Mouse (Mus musculus): ENCODE data around the gene Wwox. TPM values are rescaled to one million over a fixed set of nuclear protein-coding genes. Genes with fewer than 3 reads are reported as not detected.

The Wwox gene
- polyA plus RNA-seq, 1 experiment from 2014 or later, result 6.6 TPM

- H3K36me3 ChIP-seq (ENCODE audit: inconsistent target), result no peaks in the 10 kb centered on the region
- H3K79me2 ChIP-seq (ENCODE audit: inconsistent target), result no peaks in the 10 kb centered on the region
- H3K27ac ChIP-seq, result no peak overlapping the region
- H3K4me3 ChIP-seq (ENCODE audit: inconsistent target), result no peak overlapping the region
- 71% methylated on average over 15 of the region's 15 CpGs for WGBS (ENCODE audit: missing documents)
Observed at GRCm38 (mm10) chr8:114707538-114708138, 268.2 kb downstream of the Wwox start.

GRCm38 (mm10) chr8:114715318-114716070, 276.0 kb downstream of the Wwox start:
- 80% methylated on average over 13 of the region's 13 CpGs for WGBS (ENCODE audit: missing documents)
- H3K4me3 ChIP-seq (ENCODE audit: inconsistent target), result no peak overlapping the region
- H3K27ac ChIP-seq, result no peak overlapping the region
- H3K36me3 ChIP-seq (ENCODE audit: inconsistent target), result no peaks in the 10 kb centered on the region
- no peaks in the 10 kb centered on the region for H3K79me2 ChIP-seq (ENCODE audit: inconsistent target)

DNA sequence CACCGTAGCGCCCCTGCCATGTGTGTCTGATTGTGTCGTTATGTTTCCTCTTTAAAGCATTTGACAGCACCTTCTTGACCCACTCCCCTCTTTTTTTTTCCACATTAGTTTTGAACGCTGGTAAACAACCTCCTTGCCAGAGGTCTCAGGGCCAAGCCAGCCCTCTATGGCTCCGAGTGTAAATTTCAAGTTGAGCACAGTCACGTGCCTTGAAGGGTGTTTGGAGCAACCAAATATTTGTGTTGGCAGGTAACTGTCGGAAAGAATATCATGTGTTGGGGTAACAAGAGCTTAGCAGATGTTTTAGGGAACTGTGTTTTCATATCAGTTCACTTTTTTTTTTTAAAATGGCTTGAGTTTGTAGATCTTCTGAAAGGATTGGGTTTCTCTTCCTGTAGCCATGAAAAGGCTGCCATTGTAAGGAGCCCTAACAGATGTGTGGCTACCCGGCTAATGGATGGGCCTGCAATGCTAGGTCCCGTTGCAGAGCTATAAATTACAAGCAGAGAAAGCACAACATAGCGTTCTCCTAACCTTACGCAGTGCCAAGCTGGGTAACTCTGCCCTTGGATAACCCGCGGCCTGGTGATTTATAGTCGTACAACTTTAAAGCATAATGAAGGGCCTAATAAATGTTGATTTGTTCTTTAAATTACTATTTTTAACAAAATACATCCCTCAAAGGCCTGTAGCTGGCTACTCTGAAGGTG, 277.2 kb downstream of the Wwox start:
- no peaks in the 10 kb centered on the region for H3K36me3 ChIP-seq (ENCODE audit: inconsistent target)
- no peaks in the 10 kb centered on the region for H3K79me2 ChIP-seq (ENCODE audit: inconsistent target)
- H3K4me3 ChIP-seq (ENCODE audit: inconsistent target), result no peak overlapping the region
- WGBS (ENCODE audit: missing documents), result 91% methylated on average over 14 of the region's 14 CpGs
- no peak overlapping the region for H3K27ac ChIP-seq

DNA sequence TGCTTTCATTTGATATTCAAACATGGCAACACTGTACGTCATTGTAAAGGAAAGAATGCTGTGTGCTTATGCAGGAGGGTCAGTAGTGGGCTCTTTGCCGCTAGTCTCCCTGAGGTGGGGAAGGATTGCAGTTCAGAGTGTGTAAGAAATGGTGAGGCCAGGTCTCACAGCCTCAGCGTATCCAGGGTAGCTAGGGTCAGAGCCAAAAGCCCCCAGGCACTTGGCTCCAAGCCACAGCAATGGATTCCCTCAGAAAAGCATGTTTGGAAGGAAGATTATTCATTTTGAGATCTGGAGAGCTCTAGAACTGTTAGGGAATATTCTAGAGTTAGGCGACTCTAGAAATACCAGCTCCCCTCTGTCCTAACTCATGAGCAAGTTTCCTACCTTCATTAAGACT, 279.4 kb downstream of the Wwox start:
- 95% methylated on average over 4 of the region's 4 CpGs for WGBS (ENCODE audit: missing documents)
- Histone ChIP-seq H3K27ac (no peak overlapping the region), H3K79me2 (ENCODE audit: inconsistent target) (no peaks in the 10 kb centered on the region), H3K4me3 (ENCODE audit: inconsistent target) (no peak overlapping the region), H3K36me3 (ENCODE audit: inconsistent target) (no peaks in the 10 kb centered on the region)

GRCm38 (mm10) chr8:114722611-114723010, 283.2 kb downstream of the Wwox start:
- WGBS (ENCODE audit: missing documents), result 48% methylated on average over 5 of the region's 5 CpGs

DNA sequence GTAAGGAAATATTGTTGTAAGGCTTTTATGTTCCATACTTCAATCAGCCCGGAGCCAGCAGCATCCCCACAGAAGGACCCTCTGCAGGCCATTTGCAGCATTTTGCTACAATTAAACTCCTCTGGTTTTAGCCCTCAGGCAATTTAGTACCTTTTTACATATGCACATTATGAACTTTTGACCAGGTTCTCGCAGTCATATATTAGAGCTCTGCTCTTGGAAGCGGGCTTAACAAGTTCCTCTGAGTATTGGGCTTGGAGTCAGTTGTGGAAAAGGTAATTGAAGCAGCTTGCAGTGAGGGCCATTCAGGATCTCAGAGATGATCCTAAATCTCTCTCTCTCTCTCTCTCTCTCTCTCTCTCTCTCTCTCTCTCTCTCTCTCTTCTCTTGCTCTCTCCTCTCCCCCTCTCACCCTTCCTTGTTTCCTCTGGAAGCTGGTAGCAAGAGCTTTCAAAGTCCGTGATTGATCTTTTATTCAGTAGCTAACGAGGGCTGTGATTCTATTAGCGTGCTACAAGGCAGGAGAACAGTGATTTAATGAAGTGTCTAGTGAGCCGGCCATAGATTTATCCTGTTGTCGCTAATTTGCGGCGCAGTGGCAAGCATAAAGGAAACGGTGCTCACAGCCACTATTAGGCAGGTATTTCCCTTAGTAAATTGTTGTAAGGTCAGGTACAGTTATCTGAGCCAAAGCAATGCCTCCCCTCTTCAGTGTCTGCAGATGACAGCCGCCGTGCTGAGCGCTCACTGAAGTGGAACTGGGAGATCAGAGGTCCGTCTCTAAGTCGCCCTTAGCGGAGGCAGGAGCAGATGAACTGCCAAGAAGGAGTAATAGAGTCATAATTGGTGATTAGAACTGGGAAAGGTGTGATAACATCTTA, 292.0 kb downstream of the Wwox start:
- no peak overlapping the region for H3K4me3 ChIP-seq (ENCODE audit: inconsistent target)
- H3K79me2 ChIP-seq (ENCODE audit: inconsistent target), result no peaks in the 10 kb centered on the region
- H3K27ac ChIP-seq, result no peak overlapping the region
- 90% methylated on average over 17 of the region's 17 CpGs for WGBS (ENCODE audit: missing documents)
- no peaks in the 10 kb centered on the region for H3K36me3 ChIP-seq (ENCODE audit: inconsistent target)

More at GRCm38 (mm10) chr8:114722611-114723010, 283.2 kb downstream of the Wwox start:
- H3K36me3 ChIP-seq (ENCODE audit: inconsistent target), result no peaks in the 10 kb centered on the region
- H3K27ac ChIP-seq, result no peak overlapping the region
- H3K79me2 ChIP-seq (ENCODE audit: inconsistent target), result no peaks in the 10 kb centered on the region
- no peak overlapping the region for H3K4me3 ChIP-seq (ENCODE audit: inconsistent target)

GRCm38 (mm10) chr8:114743185-114743915, 303.9 kb downstream of the Wwox start:
- Histone ChIP-seq H3K27ac (no peak overlapping the region), H3K36me3 (ENCODE audit: inconsistent target) (no peaks in the 10 kb centered on the region), H3K4me3 (ENCODE audit: inconsistent target) (no peak overlapping the region), H3K79me2 (ENCODE audit: inconsistent target) (no peaks in the 10 kb centered on the region)
- 10% methylated on average over 12 of the region's 12 CpGs for WGBS (ENCODE audit: missing documents)

GRCm38 (mm10) chr8:114746373-114746772, 306.9 kb downstream of the Wwox start:
- Histone ChIP-seq H3K4me3 (ENCODE audit: inconsistent target) (no peak overlapping the region), H3K79me2 (ENCODE audit: inconsistent target) (no peaks in the 10 kb centered on the region), H3K36me3 (ENCODE audit: inconsistent target) (no peaks in the 10 kb centered on the region), H3K27ac (no peak overlapping the region)
- 86% methylated on average over 2 of the region's 2 CpGs for WGBS (ENCODE audit: missing documents)

DNA sequence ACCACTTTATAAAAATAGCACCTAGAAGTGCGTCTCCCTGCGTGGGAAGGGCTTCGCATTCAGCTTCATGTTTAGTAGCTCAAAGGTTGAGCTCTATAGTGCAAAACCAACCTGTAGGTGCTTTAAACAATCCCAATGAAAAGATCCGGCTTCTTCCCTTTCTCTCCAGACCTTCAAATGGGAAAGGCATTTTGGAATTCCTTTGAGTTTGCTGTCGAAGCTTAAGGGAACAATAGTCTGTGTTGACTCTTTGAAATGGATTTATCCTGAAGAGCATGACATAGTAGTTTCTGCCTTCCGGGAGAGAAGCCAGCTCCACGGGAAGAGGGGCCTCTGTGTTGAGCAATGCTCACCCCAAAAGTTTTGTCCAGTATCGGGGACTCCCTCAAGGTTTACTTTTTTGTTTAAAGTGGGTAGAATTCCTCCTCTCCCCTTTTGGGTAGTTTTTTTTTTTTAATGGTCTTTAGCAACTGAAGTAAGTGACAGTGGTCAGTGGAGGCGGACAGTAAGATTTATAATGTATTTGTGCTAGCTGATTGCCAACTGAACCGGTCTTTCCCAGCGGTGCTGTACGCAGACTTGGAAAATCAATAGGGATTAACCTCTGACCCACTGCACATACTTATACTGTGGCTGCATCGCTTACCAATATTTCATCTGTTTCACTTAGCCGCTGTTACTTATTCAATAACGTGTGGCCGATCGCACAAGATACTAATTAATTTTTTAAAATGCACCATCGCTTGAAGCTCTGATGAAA, 312.1 kb downstream of the Wwox start:
- Histone ChIP-seq H3K36me3 (ENCODE audit: inconsistent target) (no peaks in the 10 kb centered on the region), H3K79me2 (ENCODE audit: inconsistent target) (no peaks in the 10 kb centered on the region), H3K4me3 (ENCODE audit: inconsistent target) (no peak overlapping the region), H3K27ac (no peak overlapping the region)
- WGBS (ENCODE audit: missing documents), result 92% methylated on average over 18 of the region's 18 CpGs

DNA sequence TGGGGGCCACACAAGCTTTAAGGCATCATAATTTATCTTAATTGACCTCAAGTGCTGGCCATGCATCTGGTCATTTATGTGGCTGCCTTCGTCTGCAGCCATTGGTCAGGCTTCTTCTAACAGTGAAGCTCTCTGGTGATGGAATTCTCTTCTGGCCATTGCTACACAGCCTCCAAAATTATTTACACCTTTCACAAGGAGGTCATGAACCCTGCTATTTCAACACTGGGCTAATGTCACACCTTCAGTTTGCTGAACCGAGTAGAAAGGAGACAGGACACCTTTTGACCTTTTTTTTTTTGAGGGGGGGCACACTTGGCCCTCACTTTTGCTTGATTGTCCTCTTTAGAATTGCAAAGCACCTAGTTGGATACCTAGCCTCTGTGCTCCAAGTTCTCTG, 320.2 kb downstream of the Wwox start:
- Histone ChIP-seq H3K79me2 (ENCODE audit: inconsistent target) (no peaks in the 10 kb centered on the region), H3K4me3 (ENCODE audit: inconsistent target) (no peak overlapping the region), H3K36me3 (ENCODE audit: inconsistent target) (no peaks in the 10 kb centered on the region), H3K27ac (no peak overlapping the region)
- WGBS (ENCODE audit: missing documents), result 84% methylated on average over 2 of the region's 2 CpGs

- Histone ChIP-seq H3K79me2 (ENCODE audit: inconsistent target) (no peaks in the 10 kb centered on the region), H3K36me3 (ENCODE audit: inconsistent target) (no peaks in the 10 kb centered on the region), H3K4me3 (ENCODE audit: inconsistent target) (no peak overlapping the region), H3K27ac (no peak overlapping the region)
- WGBS (ENCODE audit: missing documents), result 97% methylated on average over 3 of the region's 3 CpGs
Observed at GRCm38 (mm10) chr8:114768536-114768935, 329.1 kb downstream of the Wwox start.

DNA sequence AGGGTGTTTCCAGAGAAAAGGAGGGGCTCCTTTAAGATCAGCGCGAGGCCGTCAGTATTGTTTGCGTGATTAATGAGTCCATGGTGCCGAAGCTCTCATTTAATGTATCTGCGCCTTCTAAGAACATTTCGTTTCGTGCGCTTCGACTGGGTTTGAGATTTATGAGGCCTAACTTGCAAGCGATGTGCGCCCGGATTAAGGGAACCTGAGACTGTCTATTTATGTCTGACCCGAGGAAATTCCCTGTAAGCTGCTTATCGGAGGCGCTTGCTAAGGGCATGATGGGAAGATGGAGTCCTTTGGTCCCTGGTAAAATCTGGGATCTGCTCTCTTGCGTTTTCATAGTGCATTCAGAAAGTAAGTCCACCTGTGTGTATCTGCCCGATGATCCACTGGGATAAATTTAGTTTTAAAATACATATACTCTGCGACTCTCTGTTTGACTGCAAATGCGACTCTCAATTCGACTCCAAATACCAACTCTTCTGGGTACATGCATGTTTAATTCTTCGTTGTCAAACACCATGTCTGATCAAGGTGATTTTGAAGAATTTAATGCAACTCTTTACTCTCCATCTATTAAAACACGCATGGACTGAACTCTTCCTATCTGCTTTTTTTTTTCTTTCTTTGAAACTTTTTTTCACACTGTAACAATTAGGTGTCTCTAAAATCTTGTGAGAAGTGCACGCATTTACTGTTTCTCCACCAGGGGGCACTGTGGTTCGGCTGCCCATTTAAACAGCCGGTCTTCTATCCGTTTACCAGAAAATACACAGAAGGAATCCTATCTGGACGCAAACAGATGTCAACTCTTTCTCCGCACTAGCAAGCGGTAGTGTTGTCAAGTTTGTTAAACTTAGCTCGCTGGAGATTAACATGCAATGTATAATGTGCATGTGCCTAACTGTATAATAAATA, 331.7 kb downstream of the Wwox start:
- WGBS (ENCODE audit: missing documents), result 65% methylated on average over 31 of the region's 31 CpGs
- no peaks in the 10 kb centered on the region for H3K36me3 ChIP-seq (ENCODE audit: inconsistent target)
- no peak overlapping the region for H3K27ac ChIP-seq
- no peak overlapping the region for H3K4me3 ChIP-seq (ENCODE audit: inconsistent target)
- H3K79me2 ChIP-seq (ENCODE audit: inconsistent target), result no peaks in the 10 kb centered on the region
